Mouse (Mus musculus) myocyte (in vitro differentiated cells): ENCODE data around the gene Glis3. TPM values are rescaled to one million over a fixed set of nuclear protein-coding genes. Genes with fewer than 3 reads are reported as not detected.

Source experiments
- H3K27me3 ChIP-seq: one replicate; pipeline ENCODE4 v1.6.1; 2011; ENCODE audit not compliant: control insufficient read depth, insufficient read depth, insufficient read length
- H3K36me3 ChIP-seq: one replicate; pipeline ENCODE4 v1.6.1; 2011; ENCODE audit not compliant: control insufficient read depth, insufficient read depth
- H3K4me2 ChIP-seq: one replicate; pipeline ENCODE4 v1.6.1; 2011; ENCODE audit warnings: low read depth, control low read depth
- H3K4me3 ChIP-seq: one replicate; pipeline ENCODE4 v1.5.1; 2011; ENCODE audit warnings: mild to moderate bottlenecking, control low read depth, moderate library complexity
- H3K79me2 ChIP-seq: one replicate; pipeline ENCODE4 v1.6.1; 2011; ENCODE audit not compliant: control insufficient read depth, insufficient read depth
- H3ac ChIP-seq: one replicate; pipeline ENCODE4 v1.6.1; 2011; ENCODE audit not compliant: control insufficient read depth, insufficient read length
- CEBPB ChIP-seq: IDR thresholded peaks from 2 replicates; pipeline ENCODE4 v1.6.1; 2011; ENCODE audit warnings: mild to moderate bottlenecking, moderate library complexity; ENCODE audit not compliant: poor library complexity, insufficient read depth, severe bottlenecking
- E2F4 ChIP-seq: IDR thresholded peaks from one replicate; pipeline ENCODE4 v1.6.1; 2011; ENCODE audit warnings: mild to moderate bottlenecking, control low read depth, moderate library complexity; ENCODE audit not compliant: insufficient read depth
- MAX ChIP-seq: IDR thresholded peaks from one replicate; pipeline ENCODE4 v1.6.1; 2011; ENCODE audit warnings: low read depth, mild to moderate bottlenecking, control low read depth
- MYOD1 ChIP-seq, 3 experiments: IDR thresholded peaks; one replicate each; pipeline ENCODE4 v1.6.1; 2011; ENCODE audit warnings: control low read depth in 2 of 3, low read depth in 2 of 3, mild to moderate bottlenecking in 2 of 3, moderate library complexity in 1 of 3; ENCODE audit not compliant: insufficient read length in 2 of 3, control insufficient read depth in 1 of 3
- MYOG ChIP-seq, 3 experiments: IDR thresholded peaks; one replicate each; pipeline ENCODE4 v1.6.1; 2011; ENCODE audit warnings: control low read depth in 2 of 3, low read depth in 2 of 3, mild to moderate bottlenecking in 2 of 3; ENCODE audit not compliant: insufficient read length in 2 of 3, control insufficient read depth in 1 of 3, insufficient read depth in 1 of 3
- POLR2A ChIP-seq: IDR thresholded peaks from one replicate; pipeline ENCODE4 v1.6.1; 2011; ENCODE audit warnings: low read depth, mild to moderate bottlenecking, control low read depth, moderate library complexity; ENCODE audit not compliant: insufficient read length
- POLR2AphosphoS2 ChIP-seq: IDR thresholded peaks from one replicate; pipeline ENCODE4 v1.6.1; 2011; ENCODE audit warnings: low read depth, control low read depth; ENCODE audit not compliant: insufficient read length
- REST ChIP-seq: IDR thresholded peaks from one replicate; pipeline ENCODE4 v1.6.1; 2011; ENCODE audit warnings: mild to moderate bottlenecking, control low read depth, moderate library complexity; ENCODE audit not compliant: insufficient read depth, insufficient read length
- SRF ChIP-seq: IDR thresholded peaks from one replicate; pipeline ENCODE4 v1.6.1; 2011; ENCODE audit warnings: low read depth; ENCODE audit not compliant: control insufficient read depth, insufficient read length
- TCF12 ChIP-seq: IDR thresholded peaks from one replicate; pipeline ENCODE4 v1.6.1; 2011; ENCODE audit warnings: mild to moderate bottlenecking, control low read depth; ENCODE audit not compliant: poor library complexity, insufficient read depth, severe bottlenecking
- TCF3 ChIP-seq: IDR thresholded peaks from one replicate; pipeline ENCODE4 v1.6.1; 2011; ENCODE audit warnings: low read depth, control low read depth; ENCODE audit not compliant: insufficient read length
- USF1 ChIP-seq: IDR thresholded peaks from one replicate; pipeline ENCODE4 v1.6.1; 2011; ENCODE audit warnings: low read depth, mild to moderate bottlenecking, control low read depth, moderate library complexity
- polyA plus RNA-seq: library from polyadenylated mRNA; unstranded; fragments of >200 nt; fragmentation: generic; extraction: Trizol; gene quantifications from one replicate; pipeline ENCODE4 v1.2.1, GENCODE M21; 2012; ENCODE audit warnings: missing spikeins

The Glis3 gene
- polyA plus RNA-seq, 1 experiment: 0.79 TPM

GRCm38 (mm10) chr19:28684347-28684746 lies 4.5 kb upstream of the Glis3 start:
- no peak overlapping the region for H3ac ChIP-seq
- no peaks in the 10 kb centered on the region for H3K27me3 ChIP-seq
- no peak overlapping the region for H3K4me3 ChIP-seq
- H3K79me2 ChIP-seq: no peaks in the 10 kb centered on the region
- no peak overlapping the region for H3K4me2 ChIP-seq
- H3K36me3 ChIP-seq: no peaks in the 10 kb centered on the region
- TF ChIP-seq POLR2AphosphoS2 (no peak), USF1 (no peak), CEBPB (no peak), REST (no peak), E2F4 (no peak), TCF3 (no peak), POLR2A (no peak), TCF12 (no peak), MYOG (IDR thresholded peaks at IDR 0.05; ENCODE audit: control insufficient read depth in 1 of 3, insufficient read depth in 1 of 3, insufficient read length in 2 of 3, low read depth in 2 of 3) (no peak), MAX (no peak), SRF (no peak), MYOD1 (IDR thresholded peaks at IDR 0.05; ENCODE audit: control insufficient read depth in 1 of 3, insufficient read length in 2 of 3, low read depth in 2 of 3) (no peak)

- Histone ChIP-seq H3K79me2 (no peaks in the 10 kb centered on the region), H3K36me3 (no peaks in the 10 kb centered on the region), H3K4me3 (no peak overlapping the region), H3K4me2 (no peak overlapping the region), H3ac (no peak overlapping the region), H3K27me3 (no peaks in the 10 kb centered on the region)
- TF ChIP-seq MAX (no peak), E2F4 (no peak), CEBPB (no peak), MYOG (IDR thresholded peaks at IDR 0.05; ENCODE audit: control insufficient read depth in 1 of 3, insufficient read depth in 1 of 3, insufficient read length in 2 of 3, low read depth in 2 of 3) (no peak), POLR2AphosphoS2 (no peak), REST (no peak), POLR2A (no peak), USF1 (no peak), MYOD1 (IDR thresholded peaks at IDR 0.05; ENCODE audit: control insufficient read depth in 1 of 3, insufficient read length in 2 of 3, low read depth in 2 of 3) (no peak), SRF (no peak), TCF3 (no peak), TCF12 (no peak)
These were observed 3.5 kb upstream of the Glis3 start for GRCm38 (mm10) chr19:28683346-28683745.

- H3K36me3 ChIP-seq: no peaks in the 10 kb centered on the region
- H3K27me3 ChIP-seq: no peaks in the 10 kb centered on the region
- H3K79me2 ChIP-seq: no peaks in the 10 kb centered on the region
- TF ChIP-seq REST (no peak), E2F4 (no peak), POLR2AphosphoS2 (no peak), TCF3 (no peak), MYOG (IDR thresholded peaks at IDR 0.05; ENCODE audit: control insufficient read depth in 1 of 3, insufficient read depth in 1 of 3, insufficient read length in 2 of 3, low read depth in 2 of 3) (no peak), MYOD1 (IDR thresholded peaks at IDR 0.05; ENCODE audit: control insufficient read depth in 1 of 3, insufficient read length in 2 of 3, low read depth in 2 of 3) (peak in 1 of 3 experiments; percentile 8), USF1 (no peak), POLR2A (no peak)
- peak overlapping the region; percentile 99 for H3K4me2 ChIP-seq
- H3K4me3 ChIP-seq: peak overlapping the region; percentile 57
- H3ac ChIP-seq: peak overlapping the region; percentile 39
These were observed 544 bp downstream of the Glis3 start for GRCm38 (mm10) chr19:28679291-28679775.

GRCm38 (mm10) chr19:28678646-28679270 lies 1.1 kb downstream of the Glis3 start:
- peak overlapping the region; percentile 99 for H3K4me2 ChIP-seq
- peak overlapping the region; percentile 57 for H3K4me3 ChIP-seq
- no peak for TF ChIP-seq POLR2A
- TF ChIP-seq E2F4: no peak
- TF ChIP-seq MYOD1 (IDR thresholded peaks at IDR 0.05; ENCODE audit: control insufficient read depth in 1 of 3, insufficient read length in 2 of 3, low read depth in 2 of 3): no peak
- TF ChIP-seq MYOG (IDR thresholded peaks at IDR 0.05; ENCODE audit: control insufficient read depth in 1 of 3, insufficient read depth in 1 of 3, insufficient read length in 2 of 3, low read depth in 2 of 3): no peak
- no peak for TF ChIP-seq POLR2AphosphoS2
- TF ChIP-seq MAX: no peak
- no peak for TF ChIP-seq TCF3
- TF ChIP-seq SRF: no peak
- no peak for TF ChIP-seq REST
- no peak for TF ChIP-seq USF1
- TF ChIP-seq CEBPB: no peak
- TF ChIP-seq TCF12: no peak
- H3K79me2 ChIP-seq: no peaks in the 10 kb centered on the region
- no peaks in the 10 kb centered on the region for H3K36me3 ChIP-seq
- H3K27me3 ChIP-seq: no peaks in the 10 kb centered on the region
- no peak overlapping the region for H3ac ChIP-seq
